Mouse (Mus musculus): ENCODE data around the gene Atf2.

DNA sequence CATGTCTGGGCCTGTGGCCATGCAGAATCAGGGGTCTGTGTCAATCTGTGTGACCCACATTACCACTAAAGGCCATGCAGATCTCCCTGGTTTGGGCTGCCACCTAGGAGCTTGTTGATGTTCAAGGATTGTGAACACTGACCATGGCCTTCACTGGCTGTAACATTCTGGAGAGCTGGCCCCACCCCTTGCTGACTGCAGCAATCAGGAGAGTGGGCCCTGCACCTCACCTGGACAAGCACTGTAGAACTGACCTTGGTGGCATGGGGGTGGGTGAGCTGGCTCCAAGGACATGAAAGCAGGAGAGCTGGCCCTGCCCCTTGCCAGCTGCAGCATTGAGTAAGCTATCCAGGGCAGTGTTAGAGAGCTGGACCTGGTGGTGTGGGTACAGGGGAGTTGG is 35.3 kb upstream of the Atf2 start:
- TF ChIP-seq CTCF (IDR thresholded peaks at IDR 0.05; ENCODE audit: low read depth, low read length): no peak
- no peak for TF ChIP-seq TAL1 (conservative IDR thresholded peaks at IDR 0.05; ENCODE audit: low read depth, low read length)
- TF ChIP-seq POLR2AphosphoS5 (IDR thresholded peaks at IDR 0.05; ENCODE audit: insufficient replicate concordance, low read depth, low read length): no peak
- no peak for TF ChIP-seq GATA1 (IDR thresholded peaks at IDR 0.05; ENCODE audit: borderline replicate concordance, low read length)
- TF ChIP-seq GATA2 (IDR thresholded peaks at IDR 0.05; ENCODE audit: borderline replicate concordance, low read depth, low read length): no peak
